Mouse (Mus musculus): ENCODE data around the gene Txndc16.

Gene Txndc16

DNA sequence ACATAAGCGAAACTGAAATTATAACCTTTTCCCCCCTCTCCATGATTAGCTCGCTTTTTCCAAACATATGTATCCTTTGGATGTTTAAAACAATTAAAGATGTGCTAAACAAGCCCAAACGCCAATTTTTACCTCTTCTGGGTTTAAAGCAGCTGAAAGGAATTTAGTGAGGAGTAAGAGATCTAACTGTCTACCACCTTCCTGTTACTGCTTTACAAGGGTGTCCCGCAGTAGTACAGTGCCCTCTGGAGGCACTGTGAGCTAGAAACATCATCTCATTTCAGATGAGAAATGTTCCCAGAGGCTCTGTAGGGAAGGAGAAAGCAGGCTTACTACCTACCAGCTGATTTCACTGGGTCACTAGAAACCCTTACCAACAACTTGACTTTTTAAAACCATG, 77.6 kb downstream of the Txndc16 start:
- DNase-seq, result no peak

DNA sequence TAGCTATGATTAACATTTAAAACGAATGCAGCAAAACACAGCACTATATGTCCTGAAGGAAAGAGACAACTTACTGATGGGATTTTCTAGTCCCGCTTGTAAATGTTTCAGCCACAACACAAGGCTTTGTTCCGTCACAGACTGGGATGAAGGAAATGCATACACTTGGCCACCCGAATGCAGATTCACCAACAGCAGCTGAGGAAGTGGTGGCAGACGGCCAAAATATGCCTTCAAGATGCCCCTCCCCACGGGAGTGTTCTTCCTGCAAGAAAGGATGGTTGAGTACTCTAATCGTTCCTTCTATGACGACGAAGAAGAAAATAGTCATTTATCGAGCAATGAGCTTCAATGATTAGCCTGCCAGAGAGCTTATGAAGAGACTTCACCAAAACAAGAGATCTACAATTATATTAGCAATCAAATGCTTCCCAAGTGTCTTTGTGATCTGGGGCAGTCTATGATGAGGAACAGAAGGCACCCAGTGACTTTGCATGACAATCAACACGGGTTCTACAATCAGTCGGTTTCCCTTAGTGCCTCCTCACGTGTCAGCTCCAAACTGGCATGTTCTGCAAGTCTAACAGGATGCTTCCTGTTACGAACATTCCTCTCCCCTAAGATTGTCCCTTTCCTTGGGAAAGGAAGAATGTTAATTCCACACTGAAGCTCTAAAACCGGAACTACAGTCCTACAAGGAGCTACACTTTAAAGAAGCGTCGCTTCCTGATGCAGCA, 79.6 kb downstream of the Txndc16 start:
- no peak for DNase-seq

DNA sequence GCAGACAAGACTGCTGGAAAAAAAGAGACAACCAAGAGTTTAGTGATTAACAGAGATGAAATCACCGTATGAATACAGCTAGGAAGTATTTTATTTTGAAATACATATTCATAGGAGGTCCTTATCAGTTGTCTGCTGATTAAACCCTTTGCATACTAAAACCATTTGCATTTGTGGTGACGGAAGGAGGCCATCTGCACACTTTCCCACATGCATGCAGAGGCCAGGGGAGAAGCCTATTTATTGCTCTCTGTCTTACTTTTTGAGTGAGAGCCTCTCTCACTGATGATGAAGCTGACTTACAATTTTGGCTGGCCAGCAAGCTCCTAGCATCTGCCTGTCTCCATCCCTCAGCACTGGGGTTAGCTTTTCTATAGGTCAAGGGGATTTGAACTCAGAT, 84.2 kb downstream of the Txndc16 start:
- DNase-seq, result no peak

DNA sequence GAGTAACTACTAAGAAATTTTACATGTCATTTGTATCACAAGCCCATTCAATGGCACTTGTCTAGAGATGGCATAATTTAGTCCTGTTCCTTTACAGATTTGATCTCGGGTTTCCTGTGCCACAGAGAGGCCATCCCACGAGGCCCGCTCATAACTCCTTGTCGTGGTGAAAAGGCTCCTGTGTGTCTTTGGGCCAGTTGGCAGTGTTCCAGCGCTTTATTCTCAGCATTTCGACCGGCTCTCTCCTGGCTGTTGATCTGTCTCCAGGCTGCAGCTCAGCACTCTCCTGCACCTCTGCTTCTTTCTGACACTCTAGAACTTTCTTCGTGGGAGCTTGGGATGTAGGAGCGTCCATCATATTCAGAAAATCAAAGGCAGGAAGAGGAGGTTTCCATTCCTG, 84.6 kb downstream of the Txndc16 start:
- DNase-seq, result no peak

DNA sequence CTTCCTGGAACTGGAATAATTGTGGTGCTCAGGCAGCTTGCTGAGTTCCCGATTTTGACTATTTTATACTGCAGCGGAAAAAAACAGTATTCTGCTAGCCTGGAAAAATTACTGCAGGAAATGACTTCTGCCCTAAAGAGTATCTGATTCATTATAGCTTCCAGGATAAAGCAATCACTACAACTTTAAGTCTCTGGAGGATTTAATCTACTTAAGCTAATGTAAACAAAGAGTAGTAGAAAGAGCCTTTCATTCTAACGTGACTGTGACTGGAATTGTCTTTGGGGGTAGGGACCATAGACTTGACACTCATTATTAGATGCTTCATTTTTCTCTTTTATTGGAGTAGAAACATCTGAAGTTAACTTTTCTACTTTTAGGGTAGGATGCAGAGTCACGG, 101.8 kb downstream of the Txndc16 start:
- DNase-seq, result no peak

DNA sequence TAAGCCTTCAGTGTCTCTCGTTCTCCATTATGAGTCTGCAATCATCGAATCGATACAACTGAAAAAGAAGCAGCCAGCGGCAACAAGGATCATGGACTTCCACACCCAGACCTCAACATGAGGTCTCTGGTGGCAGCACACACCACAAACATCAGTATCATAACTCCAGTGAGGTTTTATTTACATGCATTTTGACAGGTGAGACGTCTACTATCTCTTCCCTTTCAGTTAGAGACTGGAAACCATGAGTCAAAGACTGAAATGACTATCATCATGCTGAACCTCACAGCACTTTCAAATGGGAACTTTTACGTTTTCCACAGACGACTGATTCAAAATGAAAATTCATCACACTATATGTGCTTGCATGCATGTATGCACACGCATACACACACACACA, 117.9 kb downstream of the Txndc16 start:
- no peak for DNase-seq

DNA sequence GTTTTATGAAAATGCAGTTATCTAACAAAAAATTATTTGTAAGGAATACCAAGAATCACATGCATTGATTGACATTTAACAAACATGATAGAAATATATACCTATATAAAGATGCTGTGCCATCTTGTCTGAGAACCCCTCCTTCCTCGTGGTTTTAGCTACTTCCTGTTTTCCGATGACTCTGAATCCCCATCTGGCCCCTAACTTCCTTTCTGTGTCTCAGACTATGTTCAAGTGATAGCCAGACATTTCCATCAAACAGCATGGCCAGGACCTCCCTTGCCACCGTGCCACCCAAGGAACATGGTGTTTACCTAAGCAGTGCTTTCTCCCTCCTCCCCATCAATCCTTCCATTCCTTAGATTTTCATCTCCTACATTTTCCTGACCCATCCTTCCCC, 127.8 kb downstream of the Txndc16 start:
- DNase-seq, result peak; percentile 80

DNA sequence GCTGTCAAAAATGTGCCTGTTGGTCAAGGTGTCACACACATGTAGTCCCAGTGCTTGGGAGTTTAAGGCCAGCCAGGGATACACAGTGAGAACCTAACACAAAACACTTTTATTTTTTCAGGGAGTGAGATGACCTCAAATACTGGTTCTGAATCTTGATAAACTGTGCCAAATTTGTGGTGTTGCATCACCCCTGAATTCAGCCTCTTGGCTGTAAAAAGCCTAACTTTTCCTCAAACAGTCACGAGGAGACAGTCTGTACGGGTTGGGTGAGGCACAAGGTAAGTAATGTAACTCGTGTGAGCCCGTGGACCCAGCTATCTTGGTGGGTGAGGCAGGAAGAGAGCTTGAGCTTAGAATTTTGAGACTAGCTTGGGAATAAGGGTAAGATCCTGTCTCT, 130.1 kb downstream of the Txndc16 start:
- peak; percentile 27 for DNase-seq

DNA sequence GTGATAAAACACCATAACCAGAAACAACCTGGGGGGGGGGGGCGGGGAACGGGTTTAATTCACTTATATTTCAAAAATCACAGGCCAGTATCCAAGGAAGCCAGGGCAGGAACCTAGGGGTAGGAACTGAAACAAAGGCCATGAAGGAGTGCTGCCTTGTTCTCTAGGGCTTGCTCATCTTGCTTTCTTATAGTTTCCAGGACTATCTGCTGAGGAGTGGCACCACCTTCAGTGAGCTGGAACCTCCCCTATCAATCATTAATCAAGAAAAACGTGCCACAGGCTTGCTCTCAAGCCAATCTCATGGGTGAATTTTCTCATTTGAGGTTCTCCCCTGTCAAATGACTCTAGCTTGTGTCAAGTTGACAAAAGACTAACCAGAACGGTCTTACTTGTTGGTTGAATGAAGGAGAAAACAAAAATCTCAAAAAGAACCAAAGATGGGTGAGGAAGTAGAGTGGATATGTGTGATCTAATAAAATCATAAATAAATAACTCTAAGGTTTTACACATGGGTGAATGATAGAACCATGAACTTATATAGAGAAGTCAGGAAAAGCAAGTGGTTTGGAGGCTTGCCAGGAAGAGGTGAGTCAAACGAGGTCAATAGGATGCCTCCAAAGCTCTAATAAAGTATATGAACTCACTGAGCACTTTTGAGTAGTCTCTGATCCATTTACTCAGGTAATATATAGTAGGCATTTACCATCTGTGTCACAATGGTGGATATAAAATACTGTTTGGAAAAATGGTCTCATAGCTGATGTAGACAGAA, 134.3 kb downstream of the Txndc16 start:
- peak; percentile 37 for DNase-seq

DNA sequence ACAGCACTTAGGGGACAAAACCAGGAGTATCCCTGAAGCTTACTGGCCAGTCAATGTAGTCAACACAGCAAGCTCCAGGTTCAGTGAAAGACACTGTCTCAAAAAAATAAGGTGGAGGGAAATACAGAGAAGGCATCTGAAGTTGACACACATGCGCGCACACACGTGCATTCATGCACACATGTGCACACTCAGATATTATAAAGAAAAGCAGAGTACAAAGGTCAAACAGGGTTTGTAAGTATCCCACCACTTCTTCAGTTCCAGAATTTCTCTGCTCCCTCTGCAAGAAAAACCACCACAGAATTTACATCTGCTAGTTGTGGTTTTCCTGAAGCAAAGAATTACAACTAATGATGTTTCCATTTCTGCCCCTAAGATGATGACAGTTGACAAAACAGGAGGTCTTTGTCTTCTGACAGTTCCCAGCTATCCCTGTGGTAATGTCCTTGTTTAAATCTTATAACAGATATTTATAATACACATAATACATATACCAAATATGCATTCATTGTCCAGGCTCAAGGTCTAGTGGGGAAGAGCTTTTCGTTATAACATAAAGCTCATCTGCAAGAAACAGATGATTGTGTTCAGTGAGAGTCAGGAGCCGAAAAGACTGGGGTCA, 135.4 kb downstream of the Txndc16 start:
- peak; percentile 33 for DNase-seq

DNA sequence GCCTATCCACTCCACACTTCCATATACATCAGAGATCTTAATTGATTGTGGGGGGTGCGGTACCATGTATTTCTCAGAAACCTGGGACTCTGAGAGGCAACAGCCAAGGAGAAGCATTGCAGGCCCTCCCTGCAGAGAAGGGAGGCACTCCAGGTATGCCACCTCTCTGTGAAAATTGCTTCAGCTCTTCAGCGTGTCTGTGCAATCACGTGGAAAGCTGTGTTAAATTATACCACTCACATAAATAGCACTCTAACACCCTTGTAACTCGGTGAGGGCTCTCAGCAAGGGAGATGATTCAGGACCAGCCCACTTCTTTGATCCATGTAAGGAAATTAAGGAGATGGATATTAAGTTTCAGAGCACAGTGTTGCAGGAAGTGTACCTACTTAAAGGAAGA, 136.6 kb downstream of the Txndc16 start:
- peak; percentile 28 for DNase-seq

Measured in heart, adult 11 months (tissue).